Mouse (Mus musculus) erythroblast, embryonic 14.5 days (primary cell): Measurements from ENCODE around the gene Mink1.

Experiments
- GATA1 ChIP-seq: IDR thresholded peaks from 2 replicates; pipeline ENCODE4 v1.6.1; 2012; ENCODE audit warnings: low read length, inconsistent platforms, mixed read lengths
- TAL1 ChIP-seq: IDR thresholded peaks from 3 replicates; pipeline ENCODE4 v1.6.1; 2012; ENCODE audit warnings: low read length, inconsistent platforms, mixed read lengths

DNA sequence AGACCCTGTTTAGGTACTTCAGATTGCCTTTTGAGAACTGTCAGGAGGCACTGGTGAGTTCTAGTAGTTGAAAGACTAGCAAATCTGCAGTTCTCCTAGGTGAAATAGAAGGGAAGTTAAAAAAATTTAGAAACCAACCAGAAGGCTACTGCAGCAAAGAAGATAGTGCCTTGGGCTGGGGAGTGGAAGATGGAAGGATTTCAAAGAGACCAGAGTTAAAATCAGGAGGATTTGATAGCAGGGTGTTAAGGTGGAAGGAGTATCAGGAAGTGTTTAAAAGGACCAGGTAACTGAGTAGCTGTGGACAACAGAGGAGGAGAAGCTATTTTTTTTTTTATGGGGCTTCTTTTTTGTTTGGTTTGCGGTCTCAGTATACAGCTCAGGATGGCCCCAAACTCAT lies 75.1 kb downstream of the Mink1 start:
- TF ChIP-seq GATA1: no peak
- no peak for TF ChIP-seq TAL1
